Mouse (Mus musculus): ENCODE data around the gene Kansl2. TPM values are rescaled to one million over a fixed set of nuclear protein-coding genes. Genes with fewer than 3 reads are reported as not detected.

Gene Kansl2
- polyA plus RNA-seq, 1 experiment from 2014 or later = 175 TPM

DNA sequence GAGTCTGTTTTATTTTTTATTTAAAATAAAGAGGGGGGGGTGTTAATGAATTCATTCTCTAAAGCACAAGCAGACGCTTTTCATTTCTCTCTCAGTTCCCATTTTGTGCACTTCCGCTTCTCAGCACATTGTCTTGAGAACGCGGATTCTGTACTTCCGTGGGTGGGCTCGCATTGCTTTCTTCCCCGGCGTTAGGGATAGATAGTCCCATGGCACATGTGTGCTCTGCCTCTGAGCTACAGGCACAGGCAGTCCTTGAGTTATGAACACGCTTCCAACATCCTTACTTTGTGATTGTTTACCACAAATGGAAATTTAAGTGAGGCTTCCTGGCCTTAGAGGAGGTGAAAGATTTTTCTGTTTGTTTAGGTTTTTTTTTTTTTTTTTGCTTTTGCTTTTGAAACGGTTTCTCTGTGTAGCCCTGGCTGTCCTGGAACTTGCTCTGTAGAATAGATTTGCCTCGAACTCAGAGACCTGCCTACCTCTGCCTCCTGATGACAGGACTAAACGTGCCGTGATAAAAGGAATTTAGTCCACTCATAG, 22.6 kb downstream of the Kansl2 start:
- Histone ChIP-seq H3K36me3 (no peaks in the 10 kb centered on the region), H3K4me2 (replicated peaks) (no peak overlapping the region), H3K4me1 (peaks cover 6% of the 10 kb centered on the region), H3K9ac (replicated peaks) (no peak overlapping the region), H3K27ac (replicated peaks) (no peak overlapping the region), H3K27me3 (no peaks in the 10 kb centered on the region), H3K4me3 (no peak overlapping the region), H3K9me3 (no peaks in the 10 kb centered on the region)
- WGBS = 49% methylated on average over 13 of the region's 13 CpGs
- no peak for ATAC-seq (ENCODE audit: low FRiP score, low read depth)

- Histone ChIP-seq H3K9ac (replicated peaks) (no peak overlapping the region), H3K4me2 (replicated peaks) (peak overlapping the region; percentile 47), H3K4me1 (peaks cover 6% of the 10 kb centered on the region), H3K27me3 (no peaks in the 10 kb centered on the region), H3K36me3 (no peaks in the 10 kb centered on the region), H3K27ac (replicated peaks) (no peak overlapping the region), H3K9me3 (no peaks in the 10 kb centered on the region), H3K4me3 (peak overlapping the region; percentile 5; the same call in 1 of the 2 replicates)
- ATAC-seq (ENCODE audit: low FRiP score, low read depth) = no peak
- WGBS = 29% methylated on average over 25 of the region's 25 CpGs
These were observed 23.4 kb downstream of the Kansl2 start for GRCm38 (mm10) chr15:98510438-98511385.

DNA sequence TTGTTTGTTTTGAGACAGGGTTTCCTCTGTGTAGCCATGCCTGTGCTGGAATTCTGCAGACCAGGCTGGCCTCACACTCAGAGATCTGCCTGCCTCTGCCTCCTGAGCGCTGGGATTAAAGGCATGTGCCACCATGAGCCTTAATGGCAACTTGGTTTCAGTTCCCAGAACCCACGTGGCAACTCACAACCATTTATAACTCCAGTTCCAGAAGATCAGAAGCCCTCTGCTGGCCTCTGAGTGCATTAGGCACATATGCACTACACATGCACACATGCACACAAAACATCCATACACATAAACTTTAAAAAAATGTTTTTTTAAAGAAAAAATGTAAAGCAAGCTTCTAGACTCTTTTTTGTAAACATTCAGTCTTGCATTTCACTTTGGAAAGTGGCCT, 24.7 kb downstream of the Kansl2 start:
- ATAC-seq (ENCODE audit: low FRiP score, low read depth) = no peak
- no peak overlapping the region for H3K4me2 ChIP-seq (replicated peaks)
- no peaks in the 10 kb centered on the region for H3K27me3 ChIP-seq
- H3K9ac ChIP-seq (replicated peaks) = no peak overlapping the region
- H3K36me3 ChIP-seq = no peaks in the 10 kb centered on the region
- H3K4me3 ChIP-seq = no peak overlapping the region
- 67% methylated on average over 2 of the region's 2 CpGs for WGBS
- no peaks in the 10 kb centered on the region for H3K9me3 ChIP-seq
- no peak overlapping the region for H3K27ac ChIP-seq (replicated peaks)
- H3K4me1 ChIP-seq = peaks cover 6% of the 10 kb centered on the region

DNA sequence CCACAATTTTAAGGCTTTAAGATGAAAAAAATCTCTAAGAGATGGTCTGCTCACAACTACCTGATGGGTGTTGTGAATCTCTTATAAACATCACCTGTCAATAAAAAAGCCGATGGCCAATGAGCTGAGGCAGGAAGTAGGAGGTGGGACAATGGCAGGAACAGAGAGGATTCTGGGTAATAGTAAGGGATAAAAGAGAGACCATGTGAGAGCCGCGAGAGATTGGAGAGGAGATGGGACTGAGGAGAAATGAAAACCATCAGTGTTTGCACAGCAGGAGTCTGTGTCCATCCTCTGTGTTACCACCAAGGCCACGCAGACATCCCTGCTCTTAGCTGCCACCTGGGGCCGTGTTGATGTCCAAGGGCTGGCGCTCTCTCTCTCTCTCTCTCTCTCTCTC, 26.7 kb downstream of the Kansl2 start:
- Histone ChIP-seq H3K4me3 (no peak overlapping the region), H3K27ac (replicated peaks) (no peak overlapping the region), H3K36me3 (no peaks in the 10 kb centered on the region), H3K27me3 (no peaks in the 10 kb centered on the region), H3K4me2 (replicated peaks) (no peak overlapping the region), H3K9ac (replicated peaks) (no peak overlapping the region), H3K9me3 (no peaks in the 10 kb centered on the region), H3K4me1 (peaks cover 6% of the 10 kb centered on the region)
- WGBS = 85% methylated on average over 6 of the region's 6 CpGs
- ATAC-seq (ENCODE audit: low FRiP score, low read depth) = no peak

GRCm38 (mm10) chr15:98506253-98506957, 27.7 kb downstream of the Kansl2 start:
- no peak overlapping the region for H3K27ac ChIP-seq (replicated peaks)
- H3K4me2 ChIP-seq (replicated peaks) = no peak overlapping the region
- no peak overlapping the region for H3K4me3 ChIP-seq
- H3K9ac ChIP-seq (replicated peaks) = no peak overlapping the region
- peaks cover 6% of the 10 kb centered on the region for H3K4me1 ChIP-seq
- H3K9me3 ChIP-seq = no peaks in the 10 kb centered on the region
- no peaks in the 10 kb centered on the region for H3K27me3 ChIP-seq
- no peak for ATAC-seq (ENCODE audit: low FRiP score, low read depth)
- 87% methylated on average over 9 of the region's 9 CpGs for WGBS
- no peaks in the 10 kb centered on the region for H3K36me3 ChIP-seq

GRCm38 (mm10) chr15:98504514-98504913, 29.6 kb downstream of the Kansl2 start:
- Histone ChIP-seq H3K4me3 (no peak overlapping the region), H3K4me1 (no peaks in the 10 kb centered on the region), H3K36me3 (no peaks in the 10 kb centered on the region), H3K27ac (replicated peaks) (no peak overlapping the region), H3K27me3 (no peaks in the 10 kb centered on the region), H3K4me2 (replicated peaks) (no peak overlapping the region), H3K9ac (replicated peaks) (no peak overlapping the region), H3K9me3 (no peaks in the 10 kb centered on the region)
- 12% methylated on average over 18 of the region's 18 CpGs for WGBS
- no peak for ATAC-seq (ENCODE audit: low FRiP score, low read depth)

- WGBS = 79% methylated on average over 3 of the region's 3 CpGs
- no peaks in the 10 kb centered on the region for H3K9me3 ChIP-seq
- H3K9ac ChIP-seq (replicated peaks) = no peak overlapping the region
- H3K4me1 ChIP-seq = no peaks in the 10 kb centered on the region
- no peak overlapping the region for H3K4me3 ChIP-seq
- no peak for ATAC-seq (ENCODE audit: low FRiP score, low read depth)
- H3K36me3 ChIP-seq = no peaks in the 10 kb centered on the region
- H3K27ac ChIP-seq (replicated peaks) = no peak overlapping the region
- no peaks in the 10 kb centered on the region for H3K27me3 ChIP-seq
- H3K4me2 ChIP-seq (replicated peaks) = no peak overlapping the region
These were observed 30.7 kb downstream of the Kansl2 start for GRCm38 (mm10) chr15:98503317-98503716.

- Histone ChIP-seq H3K4me2 (replicated peaks) (no peak overlapping the region), H3K9ac (replicated peaks) (no peak overlapping the region), H3K27ac (replicated peaks) (no peak overlapping the region), H3K27me3 (no peaks in the 10 kb centered on the region), H3K9me3 (no peaks in the 10 kb centered on the region), H3K4me1 (no peaks in the 10 kb centered on the region), H3K4me3 (no peak overlapping the region), H3K36me3 (no peaks in the 10 kb centered on the region)
- no peak for ATAC-seq (ENCODE audit: low FRiP score, low read depth)
- 89% methylated on average over 17 of the region's 17 CpGs for WGBS
These were observed 36.4 kb downstream of the Kansl2 start for GRCm38 (mm10) chr15:98497631-98498030.

DNA sequence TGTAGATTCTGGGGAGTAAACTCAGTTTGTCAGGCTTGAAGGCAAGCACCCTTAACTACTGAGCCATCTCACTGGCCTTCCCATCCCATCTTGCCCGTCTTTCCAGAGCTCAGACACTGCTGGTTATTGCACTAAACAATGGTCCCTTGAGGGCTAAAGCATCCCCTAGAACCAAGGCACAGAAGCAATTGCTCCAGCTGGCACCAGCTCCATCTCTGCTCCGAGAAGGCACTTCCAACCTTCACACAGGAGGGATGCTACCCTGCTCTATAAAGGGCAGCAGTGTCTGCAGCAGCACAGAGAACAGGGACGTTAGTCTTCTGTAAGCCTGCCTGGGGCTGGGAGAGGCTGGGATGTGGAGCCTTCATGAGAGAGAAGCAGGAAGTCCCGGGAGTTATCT, 42.0 kb downstream of the Kansl2 start, which contains the start of gene Olfr279:
Gene Olfr279, plus strand, starts transcription at position 301 of the 400 bp plus-strand sequence.
- Histone ChIP-seq H3K4me1 (no peaks in the 10 kb centered on the region), H3K27ac (replicated peaks) (no peak within 1 kb of the TSS), H3K9me3 (no peaks in the 10 kb centered on the region), H3K27me3 (no peaks in the 10 kb centered on the region), H3K4me3 (no peak within 1 kb of the TSS), H3K36me3 (no peaks in the 10 kb centered on the region), H3K9ac (replicated peaks) (no peak within 1 kb of the TSS), H3K4me2 (replicated peaks) (no peak within 1 kb of the TSS)
- WGBS = 57% methylated on average over 4 of the region's 4 CpGs
- ATAC-seq (ENCODE audit: low FRiP score, low read depth) = no peak

GRCm38 (mm10) chr15:98491332-98491731, 42.7 kb downstream of the Kansl2 start:
- no peak for ATAC-seq (ENCODE audit: low FRiP score, low read depth)
- Histone ChIP-seq H3K36me3 (no peaks in the 10 kb centered on the region), H3K27ac (replicated peaks) (no peak overlapping the region), H3K4me1 (no peaks in the 10 kb centered on the region), H3K9ac (replicated peaks) (no peak overlapping the region), H3K4me3 (no peak overlapping the region), H3K9me3 (no peaks in the 10 kb centered on the region), H3K4me2 (replicated peaks) (no peak overlapping the region), H3K27me3 (no peaks in the 10 kb centered on the region)
- 81% methylated on average over 2 of the region's 2 CpGs for WGBS

GRCm38 (mm10) chr15:98486433-98487021, 47.5 kb downstream of the Kansl2 start:
- H3K4me1 ChIP-seq = no peaks in the 10 kb centered on the region
- no peaks in the 10 kb centered on the region for H3K9me3 ChIP-seq
- no peaks in the 10 kb centered on the region for H3K27me3 ChIP-seq
- 95% methylated on average over 8 of the region's 8 CpGs for WGBS
- no peak overlapping the region for H3K4me3 ChIP-seq
- ATAC-seq (ENCODE audit: low FRiP score, low read depth) = no peak
- no peaks in the 10 kb centered on the region for H3K36me3 ChIP-seq
- H3K27ac ChIP-seq (replicated peaks) = no peak overlapping the region
- H3K9ac ChIP-seq (replicated peaks) = no peak overlapping the region
- no peak overlapping the region for H3K4me2 ChIP-seq (replicated peaks)
